Mouse (Mus musculus): ENCODE data around the gene Spo11.

The Spo11 gene

GRCm38 (mm10) chr2:172959006-172959768 is 18.3 kb upstream of the Spo11 start:
- DNase-seq, result peak; percentile 57

GRCm38 (mm10) chr2:172960350-172960749 is 17.1 kb upstream of the Spo11 start:
- no peak for DNase-seq

- DNase-seq, result no peak
Measured at GRCm38 (mm10) chr2:172961211-172961610, 16.3 kb upstream of the Spo11 start.

- DNase-seq, result peak; percentile 48
Measured at GRCm38 (mm10) chr2:172965249-172965648, 12.3 kb upstream of the Spo11 start.

GRCm38 (mm10) chr2:172966480-172966879 is 11.0 kb upstream of the Spo11 start:
- no peak for DNase-seq

- DNase-seq, result no peak
Measured at GRCm38 (mm10) chr2:172971865-172972264, 5.6 kb upstream of the Spo11 start.

- DNase-seq, result no peak
Measured at GRCm38 (mm10) chr2:172973806-172974565, 3.5 kb upstream of the Spo11 start.

- no peak for DNase-seq
Measured at GRCm38 (mm10) chr2:172974701-172975100, 2.8 kb upstream of the Spo11 start.

- DNase-seq, result no peak
Measured at GRCm38 (mm10) chr2:172975159-172975558, 2.3 kb upstream of the Spo11 start.

GRCm38 (mm10) chr2:172976661-172977238 is 750 bp upstream of the Spo11 start:
- no peak for DNase-seq

GRCm38 (mm10) chr2:172978131-172978633 is 682 bp downstream of the Spo11 start:
- no peak for DNase-seq

GRCm38 (mm10) chr2:172979666-172980345 is 2.3 kb downstream of the Spo11 start:
- no peak for DNase-seq

GRCm38 (mm10) chr2:172982776-172983561 is 5.5 kb downstream of the Spo11 start:
- DNase-seq, result no peak

GRCm38 (mm10) chr2:172990161-172990560 is 12.7 kb downstream of the Spo11 start:
- DNase-seq, result no peak

GRCm38 (mm10) chr2:172996207-172996606 is 18.7 kb downstream of the Spo11 start:
- peak; percentile 88 for DNase-seq

GRCm38 (mm10) chr2:172997748-172998147 is 20.2 kb downstream of the Spo11 start:
- DNase-seq, result no peak

GRCm38 (mm10) chr2:172998478-172998877 is 21.0 kb downstream of the Spo11 start:
- no peak for DNase-seq

- peak; percentile 99 for DNase-seq
Measured at GRCm38 (mm10) chr2:172999630-173000284, 22.3 kb downstream of the Spo11 start, which contains the start of gene Rae1. Gene Rae1 (plus strand): TSS chr2:173000117.

GRCm38 (mm10) chr2:173000285-173000652 is 22.8 kb downstream of the Spo11 start:
- DNase-seq, result no peak

GRCm38 (mm10) chr2:173000921-173001320 is 23.4 kb downstream of the Spo11 start:
- no peak for DNase-seq

- DNase-seq, result no peak
Measured at GRCm38 (mm10) chr2:173003737-173004136, 26.2 kb downstream of the Spo11 start.
